Mouse (Mus musculus) intestine, postnatal 0 days (tissue): ENCODE data around the gene Elp4. TPM values are rescaled to one million over a fixed set of nuclear protein-coding genes. Genes with fewer than 3 reads are reported as not detected.

Source experiments
- ATAC-seq: fragments of 200-750 bp; cut with Nextera tagmentation; 2 replicates; pipeline ENCODE4 v1.8.0; 2017; ENCODE audit warnings: mild to moderate bottlenecking, moderate TSS enrichment, moderate library complexity
- H3K27ac ChIP-seq: fragments of 300-500 bp; sonication (generic); 2 replicates; pipeline ENCODE4 v1.5.1; 2014; ENCODE audit warnings: mild to moderate bottlenecking, low read depth, low read length, moderate library complexity
- H3K27me3 ChIP-seq: fragments of 300-500 bp; sonication (generic); replicated peaks from 2 replicates; pipeline ENCODE4 v1.6.1; 2014; ENCODE audit warnings: low read length, mixed read lengths; ENCODE audit not compliant: control insufficient read depth, insufficient read depth
- H3K36me3 ChIP-seq: fragments of 300-500 bp; sonication (generic); 2 replicates; pipeline ENCODE4 v1.6.1; 2014; ENCODE audit warnings: mild to moderate bottlenecking, moderate library complexity; ENCODE audit not compliant: control insufficient read depth, insufficient read depth
- H3K4me1 ChIP-seq: fragments of 300-500 bp; sonication (generic); replicated peaks from 2 replicates; pipeline ENCODE4 v1.6.1; 2014; ENCODE audit warnings: antibody characterized with exemption, low read length, mixed read lengths; ENCODE audit not compliant: control insufficient read depth, insufficient read depth
- H3K4me2 ChIP-seq: fragments of 300-500 bp; sonication (generic); replicated peaks from 2 replicates; pipeline ENCODE4 v1.6.1; 2014; ENCODE audit warnings: low read depth, mild to moderate bottlenecking, moderate library complexity
- H3K4me3 ChIP-seq: fragments of 300-500 bp; sonication (generic); 2 replicates; pipeline ENCODE4 v1.5.1; 2014; ENCODE audit warnings: low read depth, low read length
- H3K9ac ChIP-seq: fragments of 300-500 bp; sonication (generic); 2 replicates; pipeline ENCODE4 v1.6.1; 2014; ENCODE audit warnings: mild to moderate bottlenecking, low read depth, low read length
- H3K9me3 ChIP-seq: fragments of 300-500 bp; sonication (generic); 2 replicates; pipeline ENCODE4 v1.6.1; 2016; ENCODE audit warnings: mixed run types; ENCODE audit not compliant: control insufficient read depth
- CTCF ChIP-seq: sonication (generic); IDR thresholded peaks from 2 replicates; pipeline ENCODE4 v1.5.1; 2016; ENCODE audit warnings: low read depth, mild to moderate bottlenecking, control low read depth, antibody characterized with exemption, moderate library complexity
- WGBS: fragments of 180-500 bp; shearing (Covaris S2); extraction: QIAGEN DNeasy Blood & Tissue Kit; methylation state at CpG from one replicate; pipeline ENCODE4 v1.1.7; 2014; 5-methylcytosine and 5-hydroxymethylcytosine counted together
- polyA plus RNA-seq: library from polyadenylated mRNA; unstranded; fragments of >200 nt; fragmentation: Nextera tagmentation; extraction: Ambion mirVana; gene quantifications from 2 replicates; pipeline ENCODE4 v1.2.1, GENCODE M21; 2015

Gene Elp4
- 11.2 and 11.6 TPM in 2 replicates for polyA plus RNA-seq

DNA sequence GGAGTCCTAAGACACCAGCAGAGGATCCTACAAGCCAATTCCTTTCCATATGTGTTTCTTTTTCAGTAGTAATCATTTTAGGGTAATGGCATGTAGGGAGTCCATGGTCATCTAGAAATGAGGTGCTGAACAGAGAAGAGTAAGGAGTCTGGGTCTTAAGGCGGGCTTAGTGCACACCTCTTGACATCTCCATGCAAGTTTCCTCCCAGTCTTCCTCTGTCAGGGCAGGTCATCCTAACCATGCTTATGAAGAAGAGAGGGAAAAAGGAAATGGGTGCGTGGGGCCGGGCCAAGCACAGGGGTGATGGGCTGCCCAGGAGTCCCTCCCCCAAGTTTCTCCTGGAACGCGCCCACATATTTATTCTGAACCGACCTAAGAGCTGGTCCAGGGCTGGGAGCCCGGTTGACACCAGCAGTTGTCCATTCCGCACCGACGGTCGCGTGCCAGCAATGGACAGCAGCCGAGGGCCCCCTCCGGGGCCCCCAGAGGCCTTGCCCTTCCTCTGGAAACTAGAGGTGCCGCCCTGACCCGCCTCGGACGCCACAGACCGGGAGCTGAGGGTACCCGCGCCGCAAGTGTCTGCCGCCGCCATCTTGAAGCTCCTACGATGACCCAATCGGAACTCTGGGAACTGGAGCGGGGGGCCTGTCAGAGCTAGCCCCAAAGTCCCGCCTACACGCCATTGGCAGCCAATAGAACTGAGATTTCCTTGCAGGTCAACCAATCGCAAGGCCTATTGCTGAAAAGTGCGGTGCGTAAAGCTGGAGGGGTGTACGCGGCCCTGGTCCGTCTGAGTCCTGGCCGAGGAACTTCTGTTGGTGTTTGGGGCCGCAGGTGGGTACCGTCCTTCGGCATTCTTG is at the start of gene Elp4, which contains the start of gene Immp1l:
TSS of gene Elp4 (minus strand) at position 669 of the 861 bp plus-strand sequence.
TSS of gene Immp1l (plus strand) at position 743 of the 861 bp plus-strand sequence.
- H3K9me3 ChIP-seq = no peaks in the 10 kb centered on the region
- no peaks in the 10 kb centered on the region for H3K4me1 ChIP-seq
- under 1% methylated on average over 39 of the region's 39 CpGs for WGBS
- H3K27ac ChIP-seq = no peak within 1 kb of the TSS
- H3K9ac ChIP-seq = peak within 1 kb of the TSS; percentile 63
- H3K36me3 ChIP-seq = no peaks in the 10 kb centered on the region
- peak within 1 kb of the TSS; percentile 89 for H3K4me2 ChIP-seq
- TF ChIP-seq CTCF = no peak
- H3K27me3 ChIP-seq = no peaks in the 10 kb centered on the region
- ATAC-seq = peak; percentile 100
- H3K4me3 ChIP-seq = peak within 1 kb of the TSS; percentile 94

DNA sequence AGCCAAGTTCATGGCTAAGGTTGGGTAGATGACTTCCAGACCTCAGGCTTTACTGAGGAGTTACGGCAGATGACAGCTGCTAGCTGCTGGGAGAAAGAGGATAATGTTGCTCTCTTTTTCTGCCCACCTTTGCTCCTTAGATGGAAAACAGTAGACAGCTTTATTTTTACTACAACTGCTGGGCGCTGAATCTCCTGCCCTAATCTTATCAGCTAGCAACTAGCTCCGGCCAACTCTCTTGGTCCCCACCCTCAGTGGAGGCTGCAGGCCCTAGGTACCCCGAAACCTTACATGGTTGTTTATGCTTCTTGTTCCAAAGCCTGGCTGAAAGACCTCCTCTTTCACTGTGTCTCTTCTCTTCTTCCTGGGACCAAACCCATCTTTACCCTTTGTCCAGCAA is 49.5 kb upstream of the Elp4 start:
- H3K9ac ChIP-seq = no peak overlapping the region
- WGBS = 71% methylated on average over 4 of the region's 4 CpGs
- no peak overlapping the region for H3K27ac ChIP-seq
- no peaks in the 10 kb centered on the region for H3K9me3 ChIP-seq
- no peak for ATAC-seq
- no peaks in the 10 kb centered on the region; the same call in 1 of the 2 replicates for H3K36me3 ChIP-seq
- H3K4me1 ChIP-seq = no peaks in the 10 kb centered on the region
- H3K27me3 ChIP-seq = no peaks in the 10 kb centered on the region
- no peak overlapping the region for H3K4me3 ChIP-seq
- no peak overlapping the region for H3K4me2 ChIP-seq
- TF ChIP-seq CTCF = no peak

DNA sequence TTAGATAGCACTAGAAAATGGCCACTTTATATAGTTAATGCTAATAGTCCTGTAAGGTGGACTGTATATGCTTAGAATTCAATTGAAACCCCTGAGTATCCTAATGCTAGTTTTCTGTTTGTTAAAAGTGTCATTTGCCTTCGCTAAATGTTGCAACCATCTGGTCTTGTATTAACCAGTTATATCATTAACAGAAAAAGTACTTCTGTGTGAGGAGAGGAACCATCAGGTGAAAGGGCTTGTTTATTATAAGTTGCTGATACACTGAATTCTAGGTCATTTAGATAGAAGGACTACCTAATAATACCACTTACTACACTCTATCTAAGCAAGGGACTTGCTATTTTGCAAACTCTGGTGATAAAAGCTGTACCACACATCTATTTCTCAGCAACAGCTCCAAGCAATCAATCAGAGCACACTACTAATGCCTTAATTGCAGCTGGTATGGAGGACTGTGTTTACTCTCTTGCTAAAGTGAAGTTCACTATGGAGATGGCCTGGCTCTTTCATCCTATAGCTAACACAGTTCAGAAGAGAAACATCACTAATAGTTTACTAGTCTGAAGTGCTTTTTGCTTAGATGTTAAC is 47.1 kb upstream of the Elp4 start:
- H3K4me2 ChIP-seq = no peak overlapping the region
- H3K4me3 ChIP-seq = no peak overlapping the region
- H3K9me3 ChIP-seq = no peaks in the 10 kb centered on the region
- TF ChIP-seq CTCF = no peak
- no peak overlapping the region for H3K9ac ChIP-seq
- WGBS = 36% methylated on average over 1 of the region's 1 CpGs
- H3K36me3 ChIP-seq = no peaks in the 10 kb centered on the region
- no peaks in the 10 kb centered on the region for H3K27me3 ChIP-seq
- H3K4me1 ChIP-seq = no peaks in the 10 kb centered on the region
- ATAC-seq = no peak
- no peak overlapping the region for H3K27ac ChIP-seq

DNA sequence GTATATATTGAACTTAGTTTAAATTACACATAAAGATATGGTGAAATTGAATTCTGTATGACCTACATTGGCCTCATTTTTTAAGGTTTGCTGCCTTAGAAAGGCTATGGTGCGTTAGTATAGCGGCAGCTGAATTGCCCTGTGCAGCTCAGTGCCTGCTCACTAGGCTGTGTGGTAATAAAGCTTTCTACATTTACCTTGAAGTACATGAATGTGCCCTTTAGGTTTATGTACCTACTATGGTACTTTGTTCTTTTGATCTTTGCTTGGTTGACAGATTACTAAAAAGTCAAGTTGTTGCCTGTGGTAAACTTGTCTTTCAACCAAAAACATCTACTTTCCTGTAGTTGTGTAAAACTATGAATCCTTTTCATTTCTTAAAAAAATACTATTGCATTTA is 45.8 kb upstream of the Elp4 start:
- no peak for ATAC-seq
- WGBS = 80% methylated on average over 2 of the region's 2 CpGs

DNA sequence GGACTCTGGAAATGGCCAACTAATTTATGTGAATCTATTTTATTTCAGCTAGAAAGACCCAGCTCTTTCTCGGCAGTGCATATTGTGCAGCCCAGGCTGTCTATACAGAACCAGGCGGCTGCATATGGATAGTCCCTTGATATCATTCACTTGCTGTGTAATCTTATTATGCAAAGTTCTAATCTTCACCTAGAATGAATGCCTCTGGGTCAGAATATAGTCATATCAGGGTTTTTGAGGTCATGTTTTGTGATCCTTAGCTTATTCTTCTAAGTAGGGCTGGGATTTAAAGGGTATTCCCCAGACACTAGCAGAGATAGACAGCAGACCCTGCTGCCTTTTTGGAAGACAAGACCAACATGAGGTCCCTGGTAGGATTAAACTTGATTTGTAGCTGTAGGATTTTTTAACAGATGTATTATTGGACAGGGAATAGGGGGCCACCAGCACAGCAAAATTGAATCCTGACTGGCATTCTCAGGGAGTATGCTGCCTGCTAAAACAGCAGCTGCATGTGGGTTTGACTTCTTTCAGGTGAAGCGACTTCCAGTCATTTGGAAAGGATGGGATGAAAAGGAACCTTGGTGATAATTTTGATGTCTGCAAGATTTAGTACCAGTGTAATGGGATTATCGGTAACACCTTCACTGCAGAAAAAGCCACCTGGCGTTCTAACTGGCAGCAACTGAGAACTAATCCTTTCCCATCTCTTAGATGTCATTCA is 13.4 kb upstream of the Elp4 start:
- H3K27me3 ChIP-seq = no peaks in the 10 kb centered on the region
- H3K9ac ChIP-seq = no peak overlapping the region
- 90% methylated on average over 5 of the region's 5 CpGs for WGBS
- H3K4me3 ChIP-seq = no peak overlapping the region
- no peaks in the 10 kb centered on the region for H3K4me1 ChIP-seq
- no peak overlapping the region for H3K27ac ChIP-seq
- no peak for TF ChIP-seq CTCF
- H3K4me2 ChIP-seq = no peak overlapping the region
- no peaks in the 10 kb centered on the region for H3K36me3 ChIP-seq
- H3K9me3 ChIP-seq = no peaks in the 10 kb centered on the region
- ATAC-seq = no peak

More for the DNA sequence above, 45.8 kb upstream of the Elp4 start:
- no peak overlapping the region for H3K9ac ChIP-seq
- no peaks in the 10 kb centered on the region for H3K36me3 ChIP-seq
- no peaks in the 10 kb centered on the region for H3K27me3 ChIP-seq
- no peak overlapping the region for H3K4me3 ChIP-seq
- no peak overlapping the region for H3K4me2 ChIP-seq
- no peaks in the 10 kb centered on the region for H3K4me1 ChIP-seq
- TF ChIP-seq CTCF = no peak
- H3K9me3 ChIP-seq = no peaks in the 10 kb centered on the region
- H3K27ac ChIP-seq = no peak overlapping the region

DNA sequence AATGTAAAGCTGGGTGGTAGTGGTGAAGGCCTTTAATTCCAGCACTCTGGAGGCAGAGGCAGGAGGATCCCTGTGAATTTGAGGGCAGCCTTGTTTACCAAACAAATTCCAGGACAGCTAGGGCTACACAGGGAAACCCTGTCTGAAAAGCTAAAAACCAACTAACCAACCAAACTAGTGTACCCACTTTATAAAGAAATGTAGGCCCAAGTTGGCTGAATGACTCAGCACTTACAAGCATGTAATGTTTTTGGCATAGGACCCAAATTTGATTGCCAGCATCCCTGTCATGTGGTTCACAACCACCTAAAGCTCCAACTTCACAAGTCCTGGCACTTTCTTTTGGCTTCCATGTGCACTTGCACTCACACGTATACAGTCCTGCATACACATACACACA is 12.3 kb upstream of the Elp4 start:
- no peak overlapping the region for H3K27ac ChIP-seq
- no peaks in the 10 kb centered on the region for H3K27me3 ChIP-seq
- H3K4me2 ChIP-seq = no peak overlapping the region
- H3K9ac ChIP-seq = no peak overlapping the region
- no peak for TF ChIP-seq CTCF
- H3K4me1 ChIP-seq = no peaks in the 10 kb centered on the region
- ATAC-seq = no peak
- no peaks in the 10 kb centered on the region for H3K9me3 ChIP-seq
- no peaks in the 10 kb centered on the region for H3K36me3 ChIP-seq
- 95% methylated on average over 1 of the region's 1 CpGs for WGBS
- no peak overlapping the region for H3K4me3 ChIP-seq
